Mouse (Mus musculus) MEL (cell line): ENCODE measurements around the gene Gal3st2b.
"Not testable (repeated sequence)": the region's sequence is repeated elsewhere in the genome, so short reads cannot be mapped to it uniquely, and the experiment has no call there.

Experiments
- CTCF ChIP-seq, 3 experiments: IDR thresholded peaks in 2 of 3; conservative IDR thresholded peaks in 1 of 3; 2 replicates each; pipeline ENCODE4 v1.5.1; 2011 to 2012; ENCODE audit warnings: low read length in 3 of 3, low read depth in 2 of 3, mild to moderate bottlenecking in 2 of 3, improper control_type of control experiment in 1 of 3, inconsistent platforms in 1 of 3, mixed read lengths in 1 of 3, moderate library complexity in 1 of 3; ENCODE audit not compliant: control insufficient read depth in 1 of 3, insufficient read depth in 1 of 3, poor library complexity in 1 of 3, severe bottlenecking in 1 of 3
- EP300 ChIP-seq, 2 experiments: IDR thresholded peaks; 2 replicates each; pipeline ENCODE4 v1.6.1; 2011; ENCODE audit warnings: improper control_type of control experiment in 2 of 2, low read length in 2 of 2, low read depth in 1 of 2, mild to moderate bottlenecking in 1 of 2
- ETS1 ChIP-seq: IDR thresholded peaks from 2 replicates; pipeline ENCODE4 v1.6.1; 2012; ENCODE audit warnings: low read depth, mild to moderate bottlenecking, inconsistent platforms, low read length, improper control_type of control experiment, moderate library complexity
- GABPA ChIP-seq: IDR thresholded peaks from 2 replicates; pipeline ENCODE4 v1.6.1; 2012; ENCODE audit warnings: low read depth, mild to moderate bottlenecking, inconsistent platforms, low read length, improper control_type of control experiment, moderate library complexity
- MAFK ChIP-seq: IDR thresholded peaks from 2 replicates; pipeline ENCODE4 v1.6.1; 2011; ENCODE audit warnings: low read depth, mild to moderate bottlenecking, low read length, improper control_type of control experiment, borderline replicate concordance
- POLR2A ChIP-seq, 2 experiments: IDR thresholded peaks; 2 replicates each; pipeline ENCODE4 v1.6.1; 2011 to 2012; ENCODE audit warnings: low read length in 2 of 2, mild to moderate bottlenecking in 2 of 2, control low read depth in 1 of 2, improper control_type of control experiment in 1 of 2, low read depth in 1 of 2, moderate library complexity in 1 of 2; ENCODE audit not compliant: control insufficient read depth in 1 of 2, insufficient read depth in 1 of 2, poor library complexity in 1 of 2
- POLR2AphosphoS2 ChIP-seq: IDR thresholded peaks from 2 replicates; pipeline ENCODE4 v1.6.1; 2011; ENCODE audit warnings: low read length, improper control_type of control experiment
- TAL1 ChIP-seq: IDR thresholded peaks from 2 replicates; pipeline ENCODE4 v1.6.1; 2012; ENCODE audit warnings: mild to moderate bottlenecking, inconsistent platforms, low read length, moderate library complexity, mixed read lengths
- TCF12 ChIP-seq: IDR thresholded peaks from 2 replicates; pipeline ENCODE4 v1.6.1; 2014; ENCODE audit warnings: low read depth, mild to moderate bottlenecking, inconsistent platforms, low read length, improper control_type of control experiment, moderate library complexity
- USF1 ChIP-seq: IDR thresholded peaks from 2 replicates; pipeline ENCODE4 v1.6.1; 2014; ENCODE audit warnings: low read depth, mild to moderate bottlenecking, inconsistent platforms, low read length, improper control_type of control experiment, moderate library complexity
- ZNF384 ChIP-seq: IDR thresholded peaks from 2 replicates; pipeline ENCODE4 v1.6.1; 2012; ENCODE audit warnings: low read depth, mild to moderate bottlenecking, inconsistent platforms, low read length, improper control_type of control experiment

GRCm38 (mm10) chr1:93881778-93882177 lies 36.3 kb upstream of the Gal3st2b start:
- TF ChIP-seq ZNF384; CTCF (IDR thresholded peaks at IDR 0.05 in 2 of 3, conservative IDR thresholded peaks at IDR 0.05 in 1 of 3; ENCODE audit: control insufficient read depth in 1 of 3, insufficient read depth in 1 of 3, low read depth in 2 of 3, low read length in 3 of 3, poor library complexity in 1 of 3, severe bottlenecking in 1 of 3); POLR2A (IDR thresholded peaks at IDR 0.05; ENCODE audit: control insufficient read depth in 1 of 2, insufficient read depth in 1 of 2, low read depth in 1 of 2, low read length in 2 of 2, poor library complexity in 1 of 2); MAFK; ETS1; USF1; EP300 (IDR thresholded peaks at IDR 0.05; ENCODE audit: low read depth in 1 of 2, low read length in 2 of 2); TCF12; GABPA; POLR2AphosphoS2; TAL1: not testable (repeated sequence)
